Mouse (Mus musculus) MEL (cell line): ENCODE data around the gene Hmgcl. TPM values are rescaled to one million over a fixed set of nuclear protein-coding genes. Genes with fewer than 3 reads are reported as not detected.

ENCODE experiments used
- DNase-seq: peaks from one replicate; pipeline ENCODE4 v3.0.0; 2011; ENCODE audit warnings: low read depth, low spot score
- H3K27ac ChIP-seq: 2 replicates; pipeline ENCODE4 v1.5.1; 2012; ENCODE audit warnings: low read depth, mild to moderate bottlenecking, control low read depth, low read length, moderate library complexity; ENCODE audit not compliant: control insufficient read depth
- H3K27me3 ChIP-seq, 2 experiments: fragments of 150-350 bp in 1 of 2; sonication (generic) in 1 of 2; 2 replicates each; pipeline ENCODE4 v1.6.1; 2012; ENCODE audit warnings: low read length in 2 of 2, mild to moderate bottlenecking in 2 of 2, improper control_type of control experiment in 1 of 2, moderate library complexity in 1 of 2; ENCODE audit not compliant: insufficient read depth in 2 of 2, control insufficient read depth in 1 of 2
- H3K36me3 ChIP-seq, 2 experiments: 2 replicates each; pipeline ENCODE4 v1.6.1; 2012 to 2014; ENCODE audit warnings: low read length in 2 of 2, improper control_type of control experiment in 1 of 2, inconsistent platforms in 1 of 2, mild to moderate bottlenecking in 1 of 2; ENCODE audit not compliant: insufficient read depth in 2 of 2, control insufficient read depth in 1 of 2
- H3K4me1 ChIP-seq, 2 experiments: fragments of 150-350 bp in 1 of 2; sonication (generic) in 1 of 2; 2 replicates each; pipeline ENCODE4 v1.6.1; 2012; ENCODE audit warnings: low read length in 2 of 2, improper control_type of control experiment in 1 of 2, mild to moderate bottlenecking in 1 of 2; ENCODE audit not compliant: insufficient read depth in 2 of 2, control insufficient read depth in 1 of 2
- H3K4me3 ChIP-seq, 2 experiments: fragments of 150-350 bp in 1 of 2; sonication (generic) in 1 of 2; 2 replicates each; pipeline ENCODE4 v1.5.1; 2012; ENCODE audit warnings: low read depth in 2 of 2, low read length in 2 of 2, mild to moderate bottlenecking in 2 of 2, moderate library complexity in 2 of 2, control low read depth in 1 of 2, improper control_type of control experiment in 1 of 2; ENCODE audit not compliant: control insufficient read depth in 1 of 2, insufficient read depth in 1 of 2
- H3K79me2 ChIP-seq: 2 replicates; pipeline ENCODE4 v1.6.1; 2012; ENCODE audit warnings: mild to moderate bottlenecking, low read length, moderate library complexity; ENCODE audit not compliant: control insufficient read depth, poor library complexity, insufficient read depth
- H3K9ac ChIP-seq: 2 replicates; pipeline ENCODE4 v1.6.1; 2012; ENCODE audit warnings: low read depth, mild to moderate bottlenecking, control low read depth, low read length, moderate library complexity; ENCODE audit not compliant: control insufficient read depth, poor library complexity, severe bottlenecking
- H3K9me3 ChIP-seq: fragments of 150-350 bp; sonication (generic); replicated peaks from 2 replicates; pipeline ENCODE4 v1.6.1; 2012; ENCODE audit warnings: mild to moderate bottlenecking, low read length, improper control_type of control experiment, moderate library complexity; ENCODE audit not compliant: insufficient read depth
- CHD2 ChIP-seq: IDR thresholded peaks from 2 replicates; pipeline ENCODE4 v1.6.1; 2011; ENCODE audit warnings: low read length, improper control_type of control experiment
- EP300 ChIP-seq, 2 experiments: IDR thresholded peaks; 2 replicates each; pipeline ENCODE4 v1.6.1; 2011; ENCODE audit warnings: improper control_type of control experiment in 2 of 2, low read length in 2 of 2, low read depth in 1 of 2, mild to moderate bottlenecking in 1 of 2
- ETS1 ChIP-seq: IDR thresholded peaks from 2 replicates; pipeline ENCODE4 v1.6.1; 2012; ENCODE audit warnings: low read depth, mild to moderate bottlenecking, inconsistent platforms, low read length, improper control_type of control experiment, moderate library complexity
- GABPA ChIP-seq: IDR thresholded peaks from 2 replicates; pipeline ENCODE4 v1.6.1; 2012; ENCODE audit warnings: low read depth, mild to moderate bottlenecking, inconsistent platforms, low read length, improper control_type of control experiment, moderate library complexity
- HCFC1 ChIP-seq: IDR thresholded peaks from 2 replicates; pipeline ENCODE4 v1.6.1; 2012; ENCODE audit warnings: low read depth, mild to moderate bottlenecking, inconsistent platforms, low read length, improper control_type of control experiment, moderate library complexity
- MAX ChIP-seq: IDR thresholded peaks from 2 replicates; pipeline ENCODE4 v1.6.1; 2011; ENCODE audit warnings: low read length, improper control_type of control experiment
- MAZ ChIP-seq: IDR thresholded peaks from 2 replicates; pipeline ENCODE4 v1.6.1; 2012; ENCODE audit warnings: low read depth, mild to moderate bottlenecking, inconsistent platforms, low read length, improper control_type of control experiment
- MEF2A ChIP-seq: IDR thresholded peaks from 2 replicates; pipeline ENCODE4 v1.6.1; 2014; ENCODE audit warnings: low read depth, mild to moderate bottlenecking, inconsistent platforms, low read length, improper control_type of control experiment; ENCODE audit not compliant: poor library complexity, insufficient replicate concordance, severe bottlenecking; ENCODE audit errors: extremely low read depth
- MYB ChIP-seq: IDR thresholded peaks from 2 replicates; pipeline ENCODE4 v1.6.1; 2011; ENCODE audit warnings: mild to moderate bottlenecking, low read depth, low read length, improper control_type of control experiment
- NELFE ChIP-seq: IDR thresholded peaks from 2 replicates; pipeline ENCODE4 v1.6.1; 2011; ENCODE audit warnings: low read depth, low read length, improper control_type of control experiment
- POLR2AphosphoS5 ChIP-seq: IDR thresholded peaks from 2 replicates; pipeline ENCODE4 v1.6.1; 2012; ENCODE audit warnings: low read depth, borderline replicate concordance, mild to moderate bottlenecking, inconsistent platforms, low read length, moderate library complexity, mixed read lengths
- RAD21 ChIP-seq: IDR thresholded peaks from 2 replicates; pipeline ENCODE4 v1.6.1; 2011; ENCODE audit warnings: mild to moderate bottlenecking, low read depth, low read length, improper control_type of control experiment
- SIN3A ChIP-seq: IDR thresholded peaks from 2 replicates; pipeline ENCODE4 v1.6.1; 2012; ENCODE audit warnings: low read length, improper control_type of control experiment, inconsistent platforms
- SMC3 ChIP-seq: IDR thresholded peaks from 2 replicates; pipeline ENCODE4 v1.6.1; 2011; ENCODE audit warnings: low read depth, low read length, improper control_type of control experiment
- TAL1 ChIP-seq: IDR thresholded peaks from 2 replicates; pipeline ENCODE4 v1.6.1; 2012; ENCODE audit warnings: mild to moderate bottlenecking, inconsistent platforms, low read length, moderate library complexity, mixed read lengths
- TBP ChIP-seq: IDR thresholded peaks from 2 replicates; pipeline ENCODE4 v1.8.0; 2011; ENCODE audit warnings: low read depth, low read length, improper control_type of control experiment
- TCF12 ChIP-seq: IDR thresholded peaks from 2 replicates; pipeline ENCODE4 v1.6.1; 2014; ENCODE audit warnings: low read depth, mild to moderate bottlenecking, inconsistent platforms, low read length, improper control_type of control experiment, moderate library complexity
- UBTF ChIP-seq: IDR thresholded peaks from 2 replicates; pipeline ENCODE4 v1.6.1; 2012; ENCODE audit warnings: low read depth, mild to moderate bottlenecking, inconsistent platforms, low read length, improper control_type of control experiment, moderate library complexity, borderline replicate concordance; ENCODE audit not compliant: insufficient read depth
- USF1 ChIP-seq: IDR thresholded peaks from 2 replicates; pipeline ENCODE4 v1.6.1; 2014; ENCODE audit warnings: low read depth, mild to moderate bottlenecking, inconsistent platforms, low read length, improper control_type of control experiment, moderate library complexity
- ZMIZ1 ChIP-seq: IDR thresholded peaks from 2 replicates; pipeline ENCODE4 v1.6.1; 2012; ENCODE audit warnings: low read depth, mild to moderate bottlenecking, inconsistent platforms, low read length, improper control_type of control experiment, moderate library complexity
- polyA plus RNA-seq, 2 experiments: library from polyadenylated mRNA; stranded (reverse) in 1 of 2; unstranded in 1 of 2; fragments of >175 nt in 1 of 2; fragments of >200 nt in 1 of 2; gene quantifications; 2 replicates each; pipeline versions ENCODE4 v1.2.1 to v1.2.4; 2012; ENCODE audit warnings: low replicate concordance in 2 of 2, low read depth in 1 of 2; ENCODE audit not compliant: insufficient read length in 2 of 2, insufficient read depth in 1 of 2, missing spikeins in 1 of 2
- total RNA-seq: library from RNA; depleted of rRNA; stranded (reverse); fragments of 300-350 nt; gene quantifications from 2 replicates; pipeline ENCODE4 v1.2.3, GENCODE M21; 2012

The Hmgcl gene
- total and polyA plus RNA-seq, 3 experiments, result 48.7 to 66.5 TPM; not detected in 1

- TF ChIP-seq EP300 (IDR thresholded peaks at IDR 0.05; ENCODE audit: low read depth in 1 of 2, low read length in 2 of 2), result peak; percentile 84 to 89
- TF ChIP-seq NELFE, result peak; percentile 70; the same call in 1 of the 2 replicates
- peak; percentile 58 for TF ChIP-seq MAZ
Observed at GRCm38 (mm10) chr4:135898380-135899049, 47.7 kb upstream of the Hmgcl start (continued).

DNA sequence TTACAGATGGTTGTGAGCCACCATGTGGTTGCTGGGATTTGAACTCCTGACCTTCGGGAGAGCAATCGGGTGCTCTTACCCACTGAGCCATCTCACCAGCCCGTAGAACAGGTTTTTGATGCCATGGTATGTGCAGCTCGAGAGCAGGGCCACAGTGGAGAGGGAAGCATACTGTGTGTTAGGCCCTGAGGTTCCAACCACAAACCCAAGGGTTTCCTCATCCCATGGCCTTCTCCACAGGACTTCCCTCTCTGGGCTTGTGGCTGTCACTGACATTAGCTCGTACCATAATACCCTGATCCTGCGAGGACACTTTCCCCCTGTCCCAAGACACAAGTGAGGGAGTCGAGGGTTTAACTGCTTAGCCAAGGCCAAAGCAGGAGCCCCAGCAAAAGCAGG, 47.2 kb upstream of the Hmgcl start:
- Histone ChIP-seq H3K36me3 (peaks cover 0 to 24% of the 10 kb centered on the region in 2 experiments; a peak in 2 of 4 replicates), H3K79me2 (peaks cover 5% of the 10 kb centered on the region), H3K9me3 (no peaks in the 10 kb centered on the region), H3K27me3 (no peaks in the 10 kb centered on the region), H3K27ac (no peak overlapping the region), H3K4me1 (peaks cover 19 to 38% of the 10 kb centered on the region in 2 experiments), H3K9ac (no peak overlapping the region), H3K4me3 (no peak overlapping the region)
- peak; percentile 20 for DNase-seq
- TF ChIP-seq POLR2AphosphoS5 (no peak), TCF12 (no peak), CHD2 (no peak), USF1 (no peak), HCFC1 (no peak), MYB (no peak), TAL1 (no peak), ZMIZ1 (no peak), RAD21 (no peak), MAX (no peak), SIN3A (no peak), SMC3 (no peak), UBTF (no peak), GABPA (no peak), TBP (no peak), MEF2A (no peak), ETS1 (no peak)
